Mouse (Mus musculus): ENCODE data around the gene Stam. TPM values are rescaled to one million over a fixed set of nuclear protein-coding genes. Genes with fewer than 3 reads are reported as not detected.
"Not testable (repeated sequence)": the region's sequence is repeated elsewhere in the genome, so short reads cannot be mapped to it uniquely, and the experiment has no call there.

Gene Stam
- total RNA-seq (2021), result 10 to 100 TPM; 42.9 to 45.6 TPM

GRCm38 (mm10) chr2:14073362-14074220, at the start of gene Stam:
Stam (plus strand) TSS chr2:14074098.
- peak; percentile 92 for DNase-seq

- DNase-seq, result no peak
Measured at GRCm38 (mm10) chr2:14041249-14041648, 32.6 kb upstream of the Stam start.

DNA sequence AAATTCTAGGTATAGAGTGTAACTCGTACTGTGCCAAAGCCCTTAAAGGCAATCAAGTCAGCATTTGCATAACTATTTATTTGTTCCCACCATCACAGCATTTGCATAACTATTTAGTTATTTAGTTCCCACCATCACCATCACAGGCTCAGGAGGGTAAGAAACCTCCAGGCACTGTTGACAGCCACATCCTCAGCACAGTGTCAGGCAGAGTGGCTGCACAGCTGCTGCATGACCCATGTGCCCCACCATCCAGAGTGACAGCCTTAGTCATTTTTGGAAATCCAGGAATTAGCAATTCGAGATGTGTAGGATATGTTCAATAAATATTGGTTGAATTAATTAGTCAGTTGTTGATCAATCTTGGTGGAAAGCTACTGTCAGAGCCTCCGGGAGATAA, 30.9 kb upstream of the Stam start:
- no peak for DNase-seq

DNA sequence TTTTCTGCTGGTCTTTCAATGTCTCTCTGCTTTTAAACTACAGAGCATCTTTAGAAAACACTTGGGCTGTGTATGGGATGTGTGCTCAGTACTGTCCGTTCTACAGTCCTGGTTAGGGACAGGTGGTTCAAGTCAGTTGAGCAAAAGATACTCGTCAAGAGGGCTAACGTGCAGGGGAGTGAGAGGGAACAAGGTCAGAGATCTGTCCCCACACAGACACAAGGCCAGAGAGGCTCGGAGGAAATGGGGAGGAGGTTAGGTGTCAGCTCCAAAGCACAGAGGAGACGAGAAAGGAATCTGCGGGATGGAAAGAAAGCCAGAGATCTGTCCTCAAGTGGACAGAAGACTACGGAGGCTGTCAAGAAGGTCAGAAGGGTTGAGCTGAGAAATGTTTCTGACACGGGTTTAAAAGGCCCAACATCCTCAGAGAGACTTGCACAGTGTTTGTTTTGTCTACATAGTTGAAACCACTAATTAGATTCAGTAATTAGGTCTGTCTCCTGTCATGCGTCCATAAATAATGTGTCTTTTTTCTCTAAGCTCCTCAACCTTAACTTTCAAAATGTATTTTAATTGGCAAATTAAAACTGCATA, 30.2 kb upstream of the Stam start:
- no peak for DNase-seq

DNA sequence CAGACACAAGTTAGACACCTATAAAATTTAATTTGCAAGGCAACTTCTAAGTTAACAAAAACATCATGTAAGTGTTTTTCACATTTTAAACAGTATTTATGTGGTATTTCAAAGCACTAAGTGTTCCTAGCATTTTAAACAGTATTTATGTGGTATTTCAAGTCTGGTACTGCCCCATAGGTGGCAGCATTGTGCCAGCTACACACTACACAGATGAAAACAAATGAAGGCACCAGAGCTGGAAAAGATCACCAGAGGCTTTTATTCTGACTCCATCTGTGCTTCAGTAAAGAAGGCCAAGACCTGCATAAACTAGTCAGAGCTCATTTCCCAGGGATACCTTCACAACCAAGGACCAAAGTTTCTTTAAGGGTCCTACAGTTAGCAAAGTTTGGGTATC, 25.5 kb upstream of the Stam start:
- peak; percentile 70 for DNase-seq

DNA sequence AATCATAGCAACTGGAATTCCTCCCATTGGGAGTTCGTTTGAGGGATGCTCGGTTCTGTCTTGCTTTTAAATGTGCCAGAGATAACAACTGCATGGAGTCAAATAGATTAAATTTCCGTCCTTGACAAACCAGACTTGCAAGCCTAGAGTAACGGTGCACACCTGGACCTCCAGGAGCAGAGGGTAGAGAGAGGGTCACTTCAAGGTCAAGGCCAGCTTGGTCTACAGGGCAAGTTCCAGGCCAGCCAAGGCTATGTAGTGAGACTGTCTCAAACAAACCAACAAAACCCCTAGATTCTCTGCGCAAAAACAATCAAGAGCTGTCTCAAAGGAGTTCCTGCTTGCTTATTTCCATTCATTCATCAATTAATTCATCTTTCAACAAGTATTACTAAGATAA, 25.1 kb upstream of the Stam start:
- DNase-seq, result no peak

- DNase-seq, result no peak
Measured at GRCm38 (mm10) chr2:14053618-14054017, 20.3 kb upstream of the Stam start.

GRCm38 (mm10) chr2:14054163-14054562, 19.7 kb upstream of the Stam start:
- no peak for DNase-seq

DNA sequence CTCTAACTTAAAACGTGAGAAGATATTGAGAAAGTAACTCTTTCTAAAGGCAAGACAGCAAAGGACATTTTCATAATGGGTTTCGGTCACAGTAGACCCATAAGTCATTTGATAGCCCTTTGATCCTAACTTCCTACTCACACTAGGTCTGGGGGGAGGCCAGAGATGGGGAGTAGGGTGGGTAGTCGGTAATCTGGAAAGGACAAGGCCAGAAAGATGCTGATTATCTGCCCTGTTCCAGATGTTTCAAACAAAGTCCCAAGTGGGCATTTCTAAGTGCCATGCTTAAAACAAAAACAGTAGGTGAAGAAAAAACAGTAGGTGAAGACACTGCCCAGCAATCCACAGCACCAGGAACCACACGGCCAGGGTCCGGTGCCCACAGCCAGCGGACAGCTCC, 19.2 kb upstream of the Stam start:
- DNase-seq, result no peak

- peak; percentile 91 for DNase-seq
Measured at GRCm38 (mm10) chr2:14055168-14055565, 18.7 kb upstream of the Stam start.

- DNase-seq, result peak; percentile 88
Measured at GRCm38 (mm10) chr2:14055566-14056331, 18.1 kb upstream of the Stam start, which contains the start of gene Hacd1. Hacd1 (minus strand) TSS chr2:14056135.

DNA sequence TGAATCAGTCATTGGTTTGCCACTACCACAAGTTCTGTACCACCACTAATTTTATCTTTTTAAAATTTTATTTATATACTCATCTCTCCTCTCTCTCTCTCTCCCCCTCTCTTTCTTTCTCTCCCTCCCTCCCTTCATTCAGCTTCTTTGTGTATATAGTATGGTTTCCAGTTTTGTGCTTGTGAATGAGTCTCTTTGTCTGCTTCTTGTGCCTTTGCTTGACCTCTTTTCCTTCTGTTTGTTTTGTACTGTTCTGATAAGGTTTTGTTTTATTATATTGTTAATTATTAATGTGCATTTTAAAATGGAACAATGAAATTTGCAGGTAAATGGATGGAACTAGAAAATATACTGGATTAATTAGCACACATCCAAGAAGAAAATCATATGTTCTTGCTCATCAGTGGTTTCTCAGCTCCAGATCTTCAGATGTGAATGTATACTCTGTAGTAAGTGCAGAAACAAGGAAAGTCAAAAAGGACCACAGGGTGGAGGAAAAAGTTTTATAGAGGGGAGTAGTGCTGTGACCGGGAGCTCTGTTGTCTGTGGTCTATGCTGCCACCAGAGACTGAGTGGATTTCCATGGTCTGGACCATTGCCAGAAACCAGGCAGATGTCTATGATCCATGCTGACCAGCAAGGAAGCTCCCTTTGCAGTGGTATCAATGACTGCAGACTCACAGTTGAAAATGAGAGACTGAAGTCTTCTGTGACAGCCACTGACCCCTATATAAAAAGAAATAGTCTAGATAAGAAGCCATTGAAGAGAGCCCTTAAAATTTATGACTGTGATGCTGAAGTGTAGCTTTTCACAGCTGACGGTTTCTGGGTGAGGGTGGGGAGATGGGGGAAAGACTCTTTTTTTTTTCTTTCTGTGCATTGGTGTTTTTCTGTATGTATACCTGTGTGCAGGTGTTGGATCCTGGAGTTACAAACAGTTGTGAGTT, 7.9 kb upstream of the Stam start:
- no peak for DNase-seq

DNA sequence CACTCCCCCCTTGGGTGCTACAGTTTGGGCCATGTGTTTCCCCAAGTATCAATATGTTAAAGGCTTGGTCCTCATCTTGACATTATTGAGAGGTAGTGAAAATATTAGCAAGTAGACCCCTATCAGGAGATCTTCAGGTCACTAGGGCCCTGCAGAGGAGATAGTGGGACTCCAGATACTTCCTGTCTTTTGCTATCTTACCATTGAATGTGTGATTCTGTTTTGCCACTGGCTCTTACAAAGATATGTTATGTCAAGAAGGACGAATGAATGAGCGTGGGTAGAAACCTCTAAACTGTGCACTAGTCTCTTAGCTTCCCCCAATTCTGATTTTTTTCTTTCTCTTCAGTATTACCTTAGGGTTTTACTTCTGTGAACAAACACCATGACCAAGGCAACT, 4.9 kb upstream of the Stam start:
- DNase-seq, result no peak

- DNase-seq, result no peak
Measured at GRCm38 (mm10) chr2:14070466-14070865, 3.4 kb upstream of the Stam start.

DNA sequence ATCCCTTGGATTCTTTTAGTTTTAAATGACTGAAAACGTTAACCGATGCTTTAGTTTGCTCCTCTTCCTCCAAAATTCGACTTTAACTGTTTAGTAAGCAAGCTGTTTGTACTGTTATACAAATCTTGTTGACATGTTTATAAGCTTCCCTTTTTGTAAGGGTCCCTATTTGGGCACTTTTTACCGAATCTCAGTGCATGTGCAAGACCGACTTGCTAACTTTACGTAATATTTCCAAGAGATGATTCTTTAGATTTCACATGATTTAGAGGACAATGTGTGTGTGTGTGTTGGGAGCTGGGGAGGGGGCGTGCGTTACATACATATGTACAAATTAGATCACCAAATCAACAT, 913 bp upstream of the Stam start:
- no peak for DNase-seq

DNA sequence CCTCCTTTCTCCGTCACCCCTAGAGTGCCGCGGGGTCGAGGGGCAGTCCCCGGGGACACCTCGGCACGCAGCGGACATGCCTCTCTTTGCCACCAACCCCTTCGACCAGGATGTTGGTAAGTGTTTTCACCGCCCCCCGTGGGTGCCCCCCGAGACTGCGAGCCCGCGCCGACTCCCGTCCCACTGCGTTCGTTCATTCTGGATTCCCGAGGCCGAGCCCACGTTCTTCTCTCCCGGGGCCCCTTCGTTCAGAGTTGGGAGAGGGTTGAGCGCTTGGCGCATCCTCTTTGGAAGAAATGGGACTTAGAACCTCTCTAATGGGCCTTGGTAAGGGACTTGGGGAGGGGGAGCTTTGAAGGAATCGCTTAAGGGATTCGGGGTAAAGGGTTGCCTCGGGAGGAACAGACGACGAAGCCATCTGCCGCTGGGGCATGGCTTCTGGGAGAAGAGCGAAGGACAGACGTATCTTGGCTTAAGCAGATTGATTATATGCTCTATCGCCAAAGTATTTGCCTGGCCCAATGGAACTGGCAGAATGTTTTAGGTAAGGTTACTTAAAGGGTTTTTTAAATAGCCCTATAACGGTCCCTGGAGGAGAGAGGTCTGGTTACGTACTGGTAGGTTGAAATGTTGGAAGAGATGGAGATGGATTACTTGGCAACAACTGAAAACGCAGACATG, 463 bp downstream of the Stam start:
- DNase-seq, result no peak

GRCm38 (mm10) chr2:14078527-14078926, 4.6 kb downstream of the Stam start:
- not testable (repeated sequence) for DNase-seq

- DNase-seq, result no peak
Measured at GRCm38 (mm10) chr2:14100533-14100932, 26.6 kb downstream of the Stam start.

- DNase-seq, result no peak
Measured at GRCm38 (mm10) chr2:14102603-14103002, 28.7 kb downstream of the Stam start.

- DNase-seq, result no peak
Measured at GRCm38 (mm10) chr2:14103924-14104323, 30.0 kb downstream of the Stam start.

DNA sequence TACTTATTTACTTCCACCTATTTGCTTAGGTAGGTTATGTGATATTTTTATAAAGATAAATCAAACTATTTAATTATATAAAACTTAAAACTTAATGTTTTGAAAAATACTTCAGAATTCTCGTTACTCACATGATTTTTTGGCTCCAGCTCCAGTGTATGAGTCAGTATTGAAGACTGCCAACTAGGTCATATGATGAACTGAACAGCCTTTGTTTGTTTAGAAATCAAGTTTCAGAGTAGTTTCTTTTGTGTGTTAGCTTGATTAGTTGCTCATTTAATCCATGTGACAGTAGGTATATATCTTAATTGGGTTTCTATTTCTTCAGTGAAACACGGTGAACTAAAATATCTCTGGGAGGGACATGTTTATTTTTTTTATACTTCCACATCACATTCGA, 33.8 kb downstream of the Stam start:
- DNase-seq, result no peak

DNA sequence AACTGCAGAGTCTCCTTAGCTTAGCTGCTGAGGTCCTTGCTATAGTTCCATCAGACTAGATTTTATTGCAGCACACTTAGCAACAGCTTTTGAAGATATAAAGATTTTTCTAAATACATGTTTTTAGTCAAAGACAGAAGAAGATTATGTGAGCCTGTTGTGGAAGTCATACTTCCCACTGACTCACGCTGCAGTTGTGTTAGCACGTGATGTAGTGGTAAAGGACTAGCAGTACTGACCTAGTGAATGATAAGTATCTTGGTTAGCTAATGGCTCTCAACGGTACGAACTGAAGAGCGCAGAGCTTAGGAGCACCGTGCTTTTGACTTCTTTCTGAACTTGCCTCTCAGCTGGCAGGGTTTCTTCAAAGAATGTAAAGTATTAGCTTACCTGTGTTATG, 52.5 kb downstream of the Stam start:
- no peak for DNase-seq
